Mouse (Mus musculus): ENCODE measurements around the gene Slc7a4. TPM values are rescaled to one million over a fixed set of nuclear protein-coding genes. Genes with fewer than 3 reads are reported as not detected.
"Not testable (repeated sequence)": the region's sequence is repeated elsewhere in the genome, so short reads cannot be mapped to it uniquely, and the experiment has no call there.

Slc7a4 gene
- polyA plus RNA-seq (2015; fragmentation: Nextera tagmentation; extraction: Ambion mirVana), result 11.1 and 13.8 TPM in 2 replicates

DNA sequence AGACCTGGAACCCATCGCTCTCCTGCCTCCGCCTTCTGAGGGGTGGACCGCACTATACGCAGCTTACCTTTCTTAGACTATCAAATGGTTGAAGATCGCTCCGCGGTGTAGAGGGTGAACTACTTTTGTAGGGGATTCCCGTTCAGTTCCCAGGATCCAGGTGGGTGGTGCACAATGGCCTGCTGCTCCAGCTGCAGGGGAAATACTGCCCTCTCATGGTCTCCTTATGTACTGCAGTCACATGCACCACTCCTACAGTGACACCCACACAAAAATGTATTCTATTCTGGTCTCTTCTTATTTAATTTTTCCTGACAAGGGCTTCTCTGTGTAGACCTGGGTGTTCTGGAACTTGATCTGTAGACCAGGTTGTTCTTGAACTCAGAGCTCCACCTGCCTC, at the start of gene Slc7a4:
Slc7a4 (minus strand) TSS at position 151 of the 400 bp plus-strand sequence.
- WGBS, result 9% methylated on average over 8 of the region's 8 CpGs
- H3K27me3 ChIP-seq, result peaks cover 6% of the 10 kb centered on the region
- no peaks in the 10 kb centered on the region for H3K4me1 ChIP-seq
- no peak within 1 kb of the TSS for H3K4me3 ChIP-seq
- H3K36me3 ChIP-seq (ENCODE audit: poor library complexity, severe bottlenecking), result no peaks in the 10 kb centered on the region
- no peak for ATAC-seq
- no peak within 1 kb of the TSS for H3K4me2 ChIP-seq
- no peak within 1 kb of the TSS for H3K9ac ChIP-seq
- H3K9me3 ChIP-seq (replicated peaks), result no peaks in the 10 kb centered on the region; the same call in 1 of the 2 replicates
- H3K27ac ChIP-seq, result no peak within 1 kb of the TSS

DNA sequence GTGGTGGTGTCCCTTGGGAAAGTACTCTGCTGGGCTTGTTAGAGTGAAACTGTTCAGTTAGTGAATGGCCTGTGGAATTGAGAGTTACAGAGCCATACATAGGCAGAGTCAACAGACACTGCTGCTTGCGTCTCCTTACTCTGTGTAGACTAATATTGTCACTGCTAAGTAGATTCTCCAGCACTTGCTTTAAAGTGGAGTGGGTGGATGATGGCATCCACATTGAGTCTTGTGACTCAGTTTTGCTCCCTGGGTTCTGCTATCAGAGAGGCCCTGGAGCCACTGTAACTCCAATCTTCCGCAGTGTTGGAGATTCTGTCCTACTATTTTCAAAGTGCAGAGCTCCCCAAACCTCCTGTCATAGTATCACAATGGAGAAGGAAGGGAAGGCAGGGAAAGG, 49.6 kb upstream of the Slc7a4 start:
- H3K27me3 ChIP-seq, result no peaks in the 10 kb centered on the region
- H3K36me3 ChIP-seq (ENCODE audit: poor library complexity, severe bottlenecking), result peaks cover 86% of the 10 kb centered on the region
- H3K4me1 ChIP-seq, result no peaks in the 10 kb centered on the region
- 96% methylated on average over 2 of the region's 2 CpGs for WGBS
- no peak overlapping the region for H3K4me2 ChIP-seq
- no peaks in the 10 kb centered on the region for H3K9me3 ChIP-seq (replicated peaks)
- no peak for ATAC-seq
- H3K4me3 ChIP-seq, result no peak overlapping the region
- no peak overlapping the region for H3K27ac ChIP-seq
- H3K9ac ChIP-seq, result no peak overlapping the region

DNA sequence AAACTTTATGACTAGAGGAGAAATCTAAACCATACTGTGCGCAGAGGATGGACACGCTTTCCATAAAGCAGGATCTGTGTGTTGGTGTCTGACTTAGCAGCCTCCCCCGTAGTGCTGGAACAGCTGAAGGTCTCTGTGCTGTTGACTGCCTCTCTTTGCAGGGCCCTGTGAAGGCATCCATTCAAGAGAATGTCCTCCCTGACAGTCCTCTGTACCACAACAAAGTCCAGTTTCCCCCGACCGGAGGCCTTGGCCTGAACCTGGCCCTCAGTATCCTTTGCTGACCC, 43.2 kb upstream of the Slc7a4 start:
- ATAC-seq, result no peak
- Histone ChIP-seq H3K4me2 (no peak overlapping the region), H3K4me3 (no peak overlapping the region), H3K27ac (no peak overlapping the region), H3K27me3 (no peaks in the 10 kb centered on the region), H3K4me1 (no peaks in the 10 kb centered on the region), H3K9me3 (replicated peaks) (no peaks in the 10 kb centered on the region), H3K36me3 (ENCODE audit: poor library complexity, severe bottlenecking) (peaks cover 88% of the 10 kb centered on the region), H3K9ac (no peak overlapping the region)
- WGBS, result 98% methylated on average over 5 of the region's 5 CpGs

DNA sequence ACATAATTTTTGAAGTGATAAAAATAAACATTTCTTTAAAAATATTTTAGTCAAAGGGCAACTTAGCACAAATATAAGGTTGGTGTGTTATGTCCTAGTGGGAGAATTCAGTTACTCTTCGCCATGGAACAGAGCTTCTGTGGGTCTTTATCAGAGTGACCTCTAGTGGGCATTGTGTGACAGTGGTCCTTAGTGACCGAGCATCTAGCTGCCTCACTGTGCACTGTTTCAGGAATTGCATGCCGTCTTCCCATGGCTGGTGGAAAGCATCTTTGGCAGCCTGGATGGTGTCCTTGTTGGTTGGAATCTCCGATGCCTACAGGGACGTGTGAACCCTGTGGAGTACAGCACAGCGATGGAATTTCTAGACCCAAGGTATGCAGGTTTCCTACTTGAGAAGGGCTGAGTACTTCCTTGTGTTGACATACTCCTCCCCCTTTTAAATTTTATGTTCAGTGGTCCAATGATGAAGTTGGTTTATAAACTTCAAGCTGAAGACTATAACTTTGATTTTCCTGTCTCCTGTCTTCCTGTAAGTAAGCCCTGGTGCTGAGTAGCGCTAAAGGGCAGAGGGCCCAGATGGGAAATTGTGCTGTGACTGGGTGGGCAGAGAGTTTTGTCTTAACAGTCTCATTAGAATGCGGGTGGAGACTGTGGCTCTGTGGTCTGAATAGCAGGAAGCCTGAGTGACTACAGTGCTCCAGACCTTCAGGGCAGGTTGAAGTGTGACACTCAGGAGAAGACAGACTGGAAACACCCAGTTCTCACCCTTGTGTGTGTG, 42.7 kb upstream of the Slc7a4 start:
- no peaks in the 10 kb centered on the region for H3K27me3 ChIP-seq
- 70% methylated on average over 8 of the region's 8 CpGs for WGBS
- no peak overlapping the region for H3K27ac ChIP-seq
- no peak overlapping the region for H3K9ac ChIP-seq
- H3K9me3 ChIP-seq (replicated peaks), result no peaks in the 10 kb centered on the region
- peaks cover 85% of the 10 kb centered on the region for H3K36me3 ChIP-seq (ENCODE audit: poor library complexity, severe bottlenecking)
- 0 out of 2 replicates have a peak, but pooled peaks have one; percentile 33 for ATAC-seq
- H3K4me3 ChIP-seq, result no peak overlapping the region
- H3K4me1 ChIP-seq, result peaks cover 3% of the 10 kb centered on the region
- no peak overlapping the region for H3K4me2 ChIP-seq

DNA sequence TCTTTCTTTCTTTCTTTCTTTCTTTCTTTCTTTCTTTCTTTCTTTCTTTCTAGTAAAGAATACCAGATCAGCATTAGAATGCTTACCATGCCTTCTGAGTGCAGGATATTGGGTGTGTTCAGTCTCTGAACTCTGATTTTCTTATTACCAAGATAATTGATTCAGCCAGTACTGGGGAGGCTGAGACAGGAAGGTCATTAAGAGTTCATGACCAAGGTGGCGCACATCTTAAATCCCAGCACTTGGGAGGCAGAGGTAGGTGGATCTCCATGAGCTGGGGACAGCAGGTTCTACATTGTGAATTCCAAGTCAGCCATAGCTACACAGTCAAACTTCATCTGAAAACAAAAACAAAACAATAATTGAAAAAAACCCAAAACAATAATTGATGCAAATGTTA, 38.9 kb upstream of the Slc7a4 start:
- Histone ChIP-seq H3K27ac (no peak overlapping the region), H3K9me3 (replicated peaks) (no peaks in the 10 kb centered on the region), H3K4me2 (no peak overlapping the region), H3K9ac (no peak overlapping the region), H3K27me3 (no peaks in the 10 kb centered on the region), H3K4me1 (peaks cover 13% of the 10 kb centered on the region), H3K4me3 (no peak overlapping the region), H3K36me3 (ENCODE audit: poor library complexity, severe bottlenecking) (peaks cover 48% of the 10 kb centered on the region)
- 97% methylated on average over 1 of the region's 1 CpGs for WGBS
- ATAC-seq, result no peak

DNA sequence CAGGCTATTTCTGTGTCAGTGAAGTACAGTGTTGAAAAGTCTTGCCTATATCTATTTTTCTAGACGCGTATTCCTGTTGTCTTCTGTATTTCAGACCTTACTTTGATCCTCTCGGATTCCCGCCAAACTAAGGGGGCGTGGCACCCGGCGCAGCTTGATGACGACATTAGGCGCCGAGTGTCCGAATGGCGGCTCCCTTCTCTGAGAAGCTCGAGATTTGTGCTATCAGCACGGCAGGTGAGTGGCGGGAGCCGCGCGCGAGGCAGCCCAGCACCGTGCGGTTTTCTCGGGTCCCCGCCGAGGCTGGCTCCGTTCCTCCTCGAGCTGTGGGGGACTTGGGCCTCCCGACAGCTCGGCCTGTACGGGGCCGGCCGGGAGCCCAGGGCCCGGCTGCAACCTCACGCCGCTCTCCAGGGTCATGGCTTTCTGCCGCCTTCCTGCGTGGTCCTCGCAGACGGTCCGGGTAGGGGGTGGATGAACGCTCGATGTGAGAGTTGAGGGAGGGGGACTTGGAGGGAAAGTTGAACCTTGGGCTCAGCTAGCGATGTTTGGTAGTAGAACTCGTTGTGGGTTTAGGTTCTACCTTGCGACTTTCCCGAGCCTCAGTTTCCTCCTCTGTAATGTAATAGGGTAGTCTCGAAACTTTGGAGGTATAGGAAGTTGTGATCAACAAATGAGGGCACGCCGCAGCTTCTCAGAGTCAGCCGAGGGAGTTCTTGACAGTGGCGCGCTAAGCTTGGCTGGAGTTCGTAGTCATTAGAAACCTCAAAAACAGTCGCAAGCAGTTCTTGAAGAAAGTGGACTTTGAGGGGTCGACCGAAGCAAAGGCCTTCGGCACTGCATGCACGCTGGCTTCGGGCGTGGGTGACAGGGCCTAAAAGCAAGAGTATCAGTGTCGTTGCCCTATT, 36.4 kb upstream of the Slc7a4 start, which contains the start of gene Smpd4:
Smpd4 (plus strand) TSS at position 157 of the 908 bp plus-strand sequence.
- peaks cover 13% of the 10 kb centered on the region for H3K4me1 ChIP-seq
- H3K9me3 ChIP-seq (replicated peaks), result no peaks in the 10 kb centered on the region
- H3K36me3 ChIP-seq (ENCODE audit: poor library complexity, severe bottlenecking), result peaks cover 30% of the 10 kb centered on the region
- peak within 1 kb of the TSS; percentile 81 for H3K4me2 ChIP-seq
- peak within 1 kb of the TSS; percentile 79 for H3K4me3 ChIP-seq
- ATAC-seq, result peak; percentile 88
- WGBS, result 3% methylated on average over 60 of the region's 60 CpGs
- no peaks in the 10 kb centered on the region for H3K27me3 ChIP-seq
- H3K27ac ChIP-seq, result peak within 1 kb of the TSS; percentile 37; the same call in 1 of the 2 replicates
- H3K9ac ChIP-seq, result peak within 1 kb of the TSS; percentile 85

DNA sequence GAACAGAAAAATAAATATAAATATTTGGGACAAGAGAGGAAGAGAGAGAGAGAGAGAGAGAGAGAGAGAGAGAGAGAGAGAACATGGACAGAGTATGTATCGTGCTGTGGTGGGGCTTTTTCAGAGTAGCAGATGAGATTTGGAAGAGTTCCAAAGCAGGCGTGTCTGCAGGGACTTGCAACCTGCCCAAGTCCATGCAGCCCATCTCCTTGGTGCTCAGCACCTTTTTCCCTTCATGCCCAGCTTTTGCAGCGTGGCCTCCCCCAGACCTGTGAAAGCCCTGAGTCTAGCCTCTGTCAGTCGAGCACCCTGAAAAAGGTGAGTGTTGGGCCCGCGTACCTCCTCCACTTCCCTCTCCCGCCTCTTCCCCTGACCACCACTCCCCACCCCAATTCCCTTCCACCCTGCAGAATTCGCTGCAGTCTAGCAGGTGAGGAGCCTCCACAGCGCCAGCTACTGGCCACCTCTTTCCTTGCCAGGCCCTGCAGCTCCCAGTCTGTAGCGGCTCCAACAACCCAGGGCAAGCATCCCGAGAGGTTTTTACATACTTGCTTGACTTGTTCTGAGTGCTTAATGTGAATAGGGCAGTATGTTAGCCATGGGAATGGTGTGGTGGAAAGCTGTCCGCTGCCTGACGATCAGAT, 35.0 kb upstream of the Slc7a4 start:
- Histone ChIP-seq H3K9ac (no peak overlapping the region), H3K4me2 (peak overlapping the region; percentile 18; the same call in 1 of the 2 replicates), H3K4me1 (peaks cover 13% of the 10 kb centered on the region), H3K36me3 (ENCODE audit: poor library complexity, severe bottlenecking) (peaks cover 18% of the 10 kb centered on the region), H3K27ac (no peak overlapping the region), H3K27me3 (no peaks in the 10 kb centered on the region), H3K9me3 (replicated peaks) (no peaks in the 10 kb centered on the region), H3K4me3 (no peak overlapping the region)
- 19% methylated on average over 13 of the region's 13 CpGs for WGBS
- ATAC-seq, result peak; percentile 33

DNA sequence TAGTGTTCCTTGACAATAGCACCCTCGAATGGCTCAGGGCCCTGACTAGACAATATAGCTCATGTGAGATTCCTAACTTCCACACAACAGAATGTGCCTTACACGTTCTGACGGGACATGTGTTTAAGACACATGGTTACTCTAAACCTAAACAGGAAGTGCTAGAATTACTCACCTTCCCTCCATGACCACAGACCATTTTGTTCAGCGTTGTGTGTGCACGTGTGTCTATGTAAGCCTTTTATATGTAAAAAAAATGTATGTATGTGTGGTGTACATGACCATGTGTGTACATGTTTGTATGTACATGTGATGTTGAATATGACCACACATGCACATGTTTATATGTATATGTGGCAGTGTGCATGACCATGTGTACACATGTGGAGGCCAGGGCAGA, 33.2 kb upstream of the Slc7a4 start:
- H3K27me3 ChIP-seq, result no peaks in the 10 kb centered on the region

DNA sequence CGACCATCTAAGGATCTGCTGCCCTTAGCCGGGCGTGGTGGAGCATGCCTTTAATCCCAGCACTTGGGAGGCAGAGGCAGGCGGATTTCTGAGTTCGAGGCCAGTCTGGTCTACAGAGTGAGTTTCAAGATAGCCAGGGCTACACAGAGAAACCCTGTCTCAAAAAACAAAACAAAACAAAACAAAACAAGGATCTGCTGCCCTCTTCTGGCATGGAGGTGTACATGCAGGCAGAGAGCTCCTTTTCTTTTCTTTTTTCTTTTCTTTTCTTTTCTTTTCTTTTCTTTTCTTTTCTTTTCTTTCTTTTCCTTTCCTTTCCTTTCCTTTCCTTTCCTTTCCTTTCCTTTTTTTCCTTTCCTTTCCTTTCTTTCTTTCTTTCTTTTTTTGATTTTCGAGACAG, 31.7 kb upstream of the Slc7a4 start:
- not testable (repeated sequence) for ATAC-seq; H3K9me3 ChIP-seq (replicated peaks); H3K27me3 ChIP-seq; H3K4me3 ChIP-seq; H3K9ac ChIP-seq; H3K27ac ChIP-seq; H3K4me1 ChIP-seq; H3K4me2 ChIP-seq; H3K36me3 ChIP-seq (ENCODE audit: poor library complexity, severe bottlenecking)
- WGBS, result 89% methylated on average over 6 of the region's 6 CpGs

More for the DNA sequence above, 33.2 kb upstream of the Slc7a4 start:
- 90% methylated on average over 5 of the region's 5 CpGs for WGBS
- ATAC-seq, result no peak
- Histone ChIP-seq H3K27ac (no peak overlapping the region), H3K4me2 (no peak overlapping the region), H3K4me3 (no peak overlapping the region), H3K4me1 (peaks cover 13% of the 10 kb centered on the region), H3K36me3 (ENCODE audit: poor library complexity, severe bottlenecking) (0 out of 2 replicates have a peak, but pooled peaks cover under 1% of the 10 kb centered on the region), H3K9me3 (replicated peaks) (no peaks in the 10 kb centered on the region), H3K9ac (no peak overlapping the region)

DNA sequence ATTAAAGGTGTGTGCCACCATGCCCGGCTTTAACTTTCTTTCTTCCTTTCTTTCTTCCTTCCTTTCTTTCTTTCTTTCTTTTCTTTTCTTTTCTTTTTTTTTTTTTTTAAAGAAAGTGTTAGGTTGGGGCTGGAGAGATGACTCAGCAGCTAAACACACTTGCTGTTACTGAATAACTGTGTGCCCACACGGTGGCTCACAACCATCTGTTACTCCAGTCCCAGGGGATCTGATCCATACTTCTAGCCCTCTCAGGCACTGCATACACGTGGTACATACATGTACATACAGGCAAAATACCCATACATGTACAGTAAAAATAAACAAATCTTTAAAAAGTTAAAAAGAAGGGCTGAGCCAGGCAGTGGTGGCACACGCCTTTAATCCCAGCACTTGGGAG, 28.4 kb upstream of the Slc7a4 start:
- H3K4me1 ChIP-seq, result no peaks in the 10 kb centered on the region
- no peak overlapping the region for H3K4me2 ChIP-seq
- no peak for ATAC-seq
- no peaks in the 10 kb centered on the region for H3K36me3 ChIP-seq (ENCODE audit: poor library complexity, severe bottlenecking)
- WGBS, result 76% methylated on average over 4 of the region's 4 CpGs
- no peaks in the 10 kb centered on the region for H3K9me3 ChIP-seq (replicated peaks)
- H3K4me3 ChIP-seq, result no peak overlapping the region
- H3K27me3 ChIP-seq, result no peaks in the 10 kb centered on the region
- no peak overlapping the region for H3K27ac ChIP-seq
- H3K9ac ChIP-seq, result no peak overlapping the region

DNA sequence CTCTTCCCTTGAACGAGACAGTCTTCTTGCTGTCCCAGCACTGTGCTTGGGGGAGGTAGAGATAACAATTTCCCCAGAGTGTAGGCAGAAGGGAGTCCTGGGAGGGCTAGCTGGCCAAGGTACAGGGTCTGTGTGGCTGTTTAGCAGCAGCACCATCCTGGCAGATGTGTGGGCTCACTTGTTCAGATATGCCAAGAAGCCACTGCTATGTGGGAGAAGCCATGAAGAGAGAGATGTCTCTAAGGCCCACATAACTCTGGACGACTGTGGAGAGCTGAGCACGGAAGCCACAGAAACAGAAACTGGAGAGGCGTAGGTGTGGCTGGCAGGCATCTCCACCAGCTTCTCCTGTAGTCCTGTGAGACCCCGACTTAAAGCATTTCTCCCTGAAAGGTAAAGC, 22.7 kb upstream of the Slc7a4 start:
- Histone ChIP-seq H3K36me3 (ENCODE audit: poor library complexity, severe bottlenecking) (no peaks in the 10 kb centered on the region), H3K4me3 (no peak overlapping the region), H3K27ac (no peak overlapping the region), H3K4me1 (no peaks in the 10 kb centered on the region), H3K27me3 (no peaks in the 10 kb centered on the region), H3K9ac (no peak overlapping the region), H3K9me3 (replicated peaks) (no peaks in the 10 kb centered on the region), H3K4me2 (no peak overlapping the region)
- no peak for ATAC-seq
- WGBS, result 78% methylated on average over 5 of the region's 5 CpGs

DNA sequence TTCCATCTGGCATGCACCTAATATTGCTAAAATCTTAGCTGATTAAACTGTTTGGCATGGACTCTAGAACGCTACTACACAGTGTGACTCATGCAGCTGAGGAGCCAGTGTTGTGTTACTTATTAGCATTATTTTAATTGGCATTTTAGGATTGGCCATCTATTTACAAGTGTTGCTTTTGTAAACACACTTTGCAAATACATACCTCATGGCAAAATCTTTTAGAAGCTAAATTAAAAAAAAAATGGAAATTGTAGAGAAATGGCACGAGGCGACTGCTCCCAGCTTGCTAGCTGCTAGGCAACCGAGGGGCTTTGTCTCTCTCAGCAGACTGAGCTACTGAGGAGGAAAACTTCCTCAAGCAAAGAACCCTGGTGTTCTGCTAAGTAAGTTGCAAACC, 21.9 kb upstream of the Slc7a4 start:
- no peaks in the 10 kb centered on the region for H3K36me3 ChIP-seq (ENCODE audit: poor library complexity, severe bottlenecking)
- no peaks in the 10 kb centered on the region for H3K4me1 ChIP-seq
- ATAC-seq, result no peak
- H3K9me3 ChIP-seq (replicated peaks), result no peaks in the 10 kb centered on the region
- H3K4me3 ChIP-seq, result no peak overlapping the region
- H3K27me3 ChIP-seq, result no peaks in the 10 kb centered on the region
- WGBS, result 57% methylated on average over 4 of the region's 4 CpGs
- H3K27ac ChIP-seq, result no peak overlapping the region
- no peak overlapping the region for H3K9ac ChIP-seq
- H3K4me2 ChIP-seq, result no peak overlapping the region

Data from forebrain, embryonic 13.5 days (tissue).